Mouse (Mus musculus) heart, embryonic 14.5 days (tissue): Measurements from ENCODE around the gene Maml3. TPM values are rescaled to one million over a fixed set of nuclear protein-coding genes. Genes with fewer than 3 reads are reported as not detected.
A peak's percentile ranks its signal among the peaks of the same experiment; 100 is the strongest.

Experiments
- ATAC-seq: fragments of 200-750 bp; cut with Nextera tagmentation; 2 replicates; pipeline ENCODE4 v1.8.0; 2017; ENCODE audit warnings: low read depth, moderate TSS enrichment; ENCODE audit not compliant: insufficient number of reproducible peaks, insufficient read depth, low FRiP score
- H3K27ac ChIP-seq, 2 experiments: fragments of 200-500 bp in 1 of 2; fragments of 300-500 bp in 1 of 2; sonication (generic) in 1 of 2; replicated peaks in 1 of 2; 2 replicates each; pipeline ENCODE4 v1.5.1; 2012 to 2014; ENCODE audit warnings: low read depth in 2 of 2, low read length in 2 of 2, control low read depth in 1 of 2, mild to moderate bottlenecking in 1 of 2, mixed read lengths in 1 of 2; ENCODE audit not compliant: control insufficient read depth in 1 of 2, insufficient read depth in 1 of 2
- H3K27me3 ChIP-seq: fragments of 300-500 bp; sonication (generic); 2 replicates; pipeline ENCODE4 v1.6.1; 2014; ENCODE audit warnings: mild to moderate bottlenecking, low read length, control low read depth; ENCODE audit not compliant: control insufficient read depth, insufficient read depth
- H3K36me3 ChIP-seq: fragments of 300-500 bp; sonication (generic); 2 replicates; pipeline ENCODE4 v1.6.1; 2014; ENCODE audit warnings: mild to moderate bottlenecking, control low read depth, low read length, mixed read lengths; ENCODE audit not compliant: control insufficient read depth, insufficient read depth
- H3K4me1 ChIP-seq, 2 experiments: fragments of 200-500 bp in 1 of 2; fragments of 300-500 bp in 1 of 2; sonication (generic) in 1 of 2; 2 replicates each; pipeline ENCODE4 v1.6.1; 2012 to 2014; ENCODE audit warnings: low read length in 2 of 2, control low read depth in 1 of 2, mixed read lengths in 1 of 2; ENCODE audit not compliant: control insufficient read depth in 2 of 2, insufficient read depth in 2 of 2
- H3K4me2 ChIP-seq: fragments of 300-500 bp; sonication (generic); 2 replicates; pipeline ENCODE4 v1.6.1; 2014; ENCODE audit warnings: mild to moderate bottlenecking, low read length
- H3K4me3 ChIP-seq, 2 experiments: fragments of 200-500 bp in 1 of 2; fragments of 300-500 bp in 1 of 2; sonication (generic) in 1 of 2; 2 replicates each; pipeline ENCODE4 v1.5.1; 2012 to 2014; ENCODE audit warnings: low read length in 2 of 2, mild to moderate bottlenecking in 2 of 2, control low read depth in 1 of 2, low read depth in 1 of 2, moderate library complexity in 1 of 2; ENCODE audit not compliant: control insufficient read depth in 1 of 2, insufficient read depth in 1 of 2
- H3K9ac ChIP-seq: fragments of 300-500 bp; sonication (generic); 2 replicates; pipeline ENCODE4 v1.6.1; 2014; ENCODE audit warnings: mild to moderate bottlenecking, low read length
- H3K9me3 ChIP-seq: fragments of 300-500 bp; sonication (generic); 2 replicates; pipeline ENCODE4 v1.6.1; 2016; ENCODE audit warnings: low read length, control low read depth; ENCODE audit not compliant: control insufficient read depth
- WGBS: fragments of 180-500 bp; shearing (Covaris S2); extraction: QIAGEN DNeasy Blood & Tissue Kit; methylation state at CpG from one replicate; pipeline ENCODE4 v1.1.7; 2014; 5-methylcytosine and 5-hydroxymethylcytosine counted together
- polyA plus RNA-seq: library from polyadenylated mRNA; unstranded; fragments of >200 nt; fragmentation: Nextera tagmentation; extraction: Ambion mirVana; gene quantifications from 2 replicates; pipeline ENCODE4 v1.2.1, GENCODE M21; 2014

Gene Maml3
- polyA plus RNA-seq, 1 experiment from 2014 or later, result 2.9 TPM

DNA sequence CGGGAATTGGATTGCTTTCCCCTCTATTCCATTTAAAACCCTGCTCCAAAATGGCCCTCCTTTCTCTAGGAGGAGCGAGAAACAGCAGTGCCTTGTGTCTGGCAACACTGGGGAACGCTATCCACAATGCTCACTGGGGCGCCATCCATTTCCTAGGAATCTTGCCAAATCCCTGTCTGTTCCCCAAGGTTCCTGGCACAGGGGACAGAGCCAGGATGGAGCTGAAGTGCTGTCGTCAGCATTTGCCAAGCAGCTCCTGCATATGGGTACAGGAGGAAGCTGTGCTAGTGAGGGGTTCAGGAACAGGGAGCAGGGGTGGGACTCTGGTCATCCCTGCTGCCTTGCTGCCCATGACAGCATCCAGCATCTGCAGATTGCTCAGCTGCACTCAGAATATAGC lies 215.1 kb downstream of the Maml3 start:
- Histone ChIP-seq H3K9me3 (no peaks in the 10 kb centered on the region), H3K36me3 (no peaks in the 10 kb centered on the region), H3K4me3 (no peak overlapping the region), H3K4me1 (peaks cover 10 to 24% of the 10 kb centered on the region in 2 experiments), H3K9ac (no peak overlapping the region), H3K27ac (no peak overlapping the region), H3K4me2 (no peak overlapping the region), H3K27me3 (no peaks in the 10 kb centered on the region)
- ATAC-seq, result 0 out of 2 replicates have a peak, but pooled peaks have one; percentile 54
- WGBS, result 55% methylated on average over 5 of the region's 5 CpGs

DNA sequence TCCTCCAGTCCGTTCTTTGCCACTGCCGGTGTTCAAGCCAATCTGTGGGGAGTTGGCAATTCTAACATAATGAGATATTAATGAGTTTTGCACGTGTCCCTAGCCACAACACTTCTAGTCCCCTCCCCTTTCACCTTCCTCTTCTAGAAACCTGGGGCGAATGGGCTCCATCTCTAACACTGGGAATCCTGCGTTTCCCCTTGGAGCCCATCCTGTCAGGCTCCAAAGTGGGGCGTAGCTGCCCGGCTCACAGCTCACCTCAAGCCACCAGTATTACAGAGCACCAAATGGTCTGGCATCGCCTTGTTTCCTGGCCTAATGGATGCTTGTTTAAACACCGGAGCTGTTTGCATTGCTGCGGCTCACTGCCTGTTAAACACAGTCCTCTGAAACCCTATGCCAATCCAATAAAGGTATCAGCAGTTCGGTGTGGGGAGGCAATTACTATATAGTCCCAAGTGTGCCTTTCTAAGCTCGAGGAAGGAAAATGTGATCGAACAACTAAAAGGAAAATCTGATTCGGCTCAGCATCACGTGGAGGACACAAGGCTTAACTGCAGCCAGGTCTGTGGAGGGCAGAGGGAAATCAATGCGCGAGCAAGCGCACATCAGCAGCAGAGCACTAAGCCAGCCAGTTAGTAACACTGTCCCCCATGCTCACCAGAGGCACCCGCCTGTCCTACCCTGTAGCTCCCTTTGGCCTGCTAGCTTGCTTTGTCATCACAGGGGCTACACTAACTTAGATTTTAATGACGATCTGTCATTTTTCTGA lies 216.0 kb downstream of the Maml3 start:
- H3K9me3 ChIP-seq, result no peaks in the 10 kb centered on the region
- no peaks in the 10 kb centered on the region for H3K36me3 ChIP-seq
- H3K4me1 ChIP-seq, result peaks cover 10 to 24% of the 10 kb centered on the region in 2 experiments
- peak overlapping the region; percentile 3; the same call in 1 of the 2 replicates for H3K9ac ChIP-seq
- H3K27ac ChIP-seq, result no peak overlapping the region
- 15% methylated on average over 20 of the region's 20 CpGs for WGBS
- H3K4me3 ChIP-seq, result peak overlapping the region in 1 of 2 experiments; percentile 18; a peak in 3 of 4 replicates
- no peaks in the 10 kb centered on the region; the same call in 1 of the 2 replicates for H3K27me3 ChIP-seq
- H3K4me2 ChIP-seq, result peak overlapping the region; percentile 62
- no peak for ATAC-seq

DNA sequence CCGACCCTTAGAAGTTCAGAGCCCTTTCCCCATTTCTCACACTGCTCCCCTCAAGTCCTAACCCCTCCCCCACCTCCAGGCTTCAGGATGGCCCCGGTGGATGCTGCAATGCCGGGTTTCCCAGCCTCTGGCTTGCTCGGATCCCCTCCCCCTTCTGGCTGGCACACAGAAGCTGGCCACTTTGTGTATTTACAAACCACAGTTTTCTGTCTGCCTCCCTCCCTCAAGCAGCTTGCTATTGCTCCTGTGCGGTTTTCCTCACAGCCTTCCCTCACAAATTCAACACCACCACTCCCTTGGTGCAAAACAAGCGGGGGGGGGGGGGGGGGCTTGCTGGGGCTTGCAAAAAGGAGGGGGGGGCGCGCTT lies 216.6 kb downstream of the Maml3 start:
- Histone ChIP-seq H3K27me3 (no peaks in the 10 kb centered on the region; the same call in 1 of the 2 replicates), H3K4me1 (peaks cover 10 to 24% of the 10 kb centered on the region in 2 experiments), H3K27ac (no peak overlapping the region), H3K4me2 (peak overlapping the region; percentile 62), H3K36me3 (no peaks in the 10 kb centered on the region), H3K9me3 (no peaks in the 10 kb centered on the region), H3K9ac (peak overlapping the region; percentile 3; the same call in 1 of the 2 replicates), H3K4me3 (peak overlapping the region in 1 of 2 experiments; percentile 18; a peak in 2 of 4 replicates)
- WGBS, result 3% methylated on average over 7 of the region's 8 CpGs
- no peak for ATAC-seq

DNA sequence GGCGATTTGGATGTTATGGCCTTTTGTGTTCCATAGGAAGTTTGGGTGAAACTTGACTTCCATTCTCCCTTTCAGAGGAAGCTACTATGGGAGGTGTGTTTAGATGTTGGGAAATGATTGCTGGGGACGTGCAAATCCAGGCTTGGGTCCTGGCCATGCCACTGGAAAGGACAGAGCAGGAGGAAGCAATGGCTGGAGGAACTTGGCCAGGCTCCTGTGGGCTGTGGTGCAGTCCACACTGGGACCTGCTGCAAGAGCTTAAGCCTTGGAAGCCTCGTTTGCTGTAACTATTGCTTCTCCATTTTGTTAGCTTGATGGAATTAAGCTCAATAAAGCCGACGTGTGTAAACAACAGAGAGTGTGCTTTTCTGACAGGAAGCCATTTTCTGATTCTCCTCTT lies 219.0 kb downstream of the Maml3 start:
- Histone ChIP-seq H3K4me1 (peaks cover 19 to 39% of the 10 kb centered on the region in 2 experiments), H3K9me3 (no peaks in the 10 kb centered on the region), H3K27me3 (no peaks in the 10 kb centered on the region; the same call in 1 of the 2 replicates), H3K36me3 (no peaks in the 10 kb centered on the region), H3K4me2 (no peak overlapping the region), H3K9ac (no peak overlapping the region), H3K27ac (no peak overlapping the region), H3K4me3 (no peak overlapping the region)
- WGBS, result 83% methylated on average over 5 of the region's 5 CpGs
- ATAC-seq, result no peak

DNA sequence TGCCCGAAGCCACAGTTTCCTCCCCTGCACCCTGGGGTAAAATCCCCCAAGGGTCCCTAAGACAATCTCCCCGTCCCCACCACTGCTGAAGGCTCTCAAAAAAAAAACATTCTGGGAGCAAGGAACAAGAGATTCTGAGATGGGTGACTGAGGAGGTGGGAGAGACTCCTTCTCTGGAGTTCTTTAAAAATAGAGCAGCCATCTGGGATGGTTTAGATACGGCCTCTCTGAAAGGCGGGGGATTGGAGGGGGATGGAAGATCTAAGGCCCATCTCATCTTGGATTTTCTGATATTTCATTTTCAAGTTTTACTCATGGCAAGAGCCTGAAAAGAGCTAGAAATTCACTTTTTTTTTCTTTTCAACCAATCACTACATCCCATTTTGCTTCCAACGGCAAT lies 219.4 kb downstream of the Maml3 start:
- Histone ChIP-seq H3K4me2 (no peak overlapping the region), H3K4me1 (peaks cover 19 to 44% of the 10 kb centered on the region in 2 experiments), H3K9ac (no peak overlapping the region), H3K27me3 (no peaks in the 10 kb centered on the region; the same call in 1 of the 2 replicates), H3K36me3 (no peaks in the 10 kb centered on the region), H3K9me3 (no peaks in the 10 kb centered on the region), H3K27ac (no peak overlapping the region), H3K4me3 (no peak overlapping the region)
- ATAC-seq, result no peak
- 86% methylated on average over 5 of the region's 5 CpGs for WGBS

DNA sequence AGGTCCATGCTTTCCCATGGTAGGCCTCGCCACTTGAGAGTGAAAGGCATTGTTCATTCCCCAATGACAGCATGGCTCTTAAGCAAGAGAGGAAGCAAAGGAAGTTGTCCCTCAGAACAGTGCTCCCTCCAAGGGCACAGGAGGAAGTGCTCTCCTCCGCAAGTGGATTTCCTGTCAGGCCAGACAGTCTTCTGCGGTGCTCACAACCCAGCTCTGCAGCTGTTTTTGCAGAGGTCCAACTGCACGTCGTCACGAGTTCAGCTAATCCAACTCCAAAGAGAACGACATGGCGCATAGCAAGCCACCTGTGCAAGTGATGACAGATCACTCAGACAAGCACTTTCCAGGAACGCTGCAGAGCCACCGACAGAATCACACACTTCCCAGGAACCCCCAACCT lies 222.9 kb downstream of the Maml3 start:
- H3K9me3 ChIP-seq, result no peaks in the 10 kb centered on the region
- peak; percentile 26; the same call in 1 of the 2 replicates for ATAC-seq
- H3K27me3 ChIP-seq, result no peaks in the 10 kb centered on the region; the same call in 1 of the 2 replicates
- no peaks in the 10 kb centered on the region for H3K36me3 ChIP-seq
- no peak overlapping the region for H3K4me3 ChIP-seq
- H3K9ac ChIP-seq, result no peak overlapping the region
- peak overlapping the region; percentile 34 for H3K4me2 ChIP-seq
- H3K27ac ChIP-seq, result peak overlapping the region; percentile 35 to 40; a peak in 1 of 4 replicates
- 9% methylated on average over 10 of the region's 10 CpGs for WGBS
- H3K4me1 ChIP-seq, result peaks cover 13 to 24% of the 10 kb centered on the region in 2 experiments

DNA sequence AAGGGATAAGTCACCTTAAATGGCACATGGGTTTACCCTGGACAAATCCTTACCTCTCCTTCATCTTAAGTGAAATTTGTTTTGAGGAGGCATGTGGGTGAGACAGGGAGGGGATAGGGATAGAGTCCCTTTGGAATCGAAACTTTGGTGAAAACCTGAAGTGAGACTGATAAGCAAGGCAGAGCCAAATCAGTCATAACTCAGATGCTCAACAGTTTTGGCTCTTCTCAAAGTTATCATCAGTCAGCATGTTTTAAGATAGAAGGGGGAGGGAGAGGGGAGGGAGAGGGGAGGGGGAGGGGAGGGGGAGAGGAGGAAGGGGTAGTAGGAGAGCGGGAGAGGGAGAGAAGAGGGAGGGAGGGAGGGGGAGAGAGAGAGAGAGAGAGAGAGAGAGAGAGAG lies 223.5 kb downstream of the Maml3 start:
- Histone ChIP-seq H3K4me1 (peaks cover 13 to 24% of the 10 kb centered on the region in 2 experiments), H3K9ac (no peak overlapping the region), H3K36me3 (no peaks in the 10 kb centered on the region), H3K27me3 (no peaks in the 10 kb centered on the region; the same call in 1 of the 2 replicates), H3K27ac (peak overlapping the region in 1 of 2 experiments; percentile 35; a peak in 1 of 4 replicates), H3K9me3 (no peaks in the 10 kb centered on the region), H3K4me2 (no peak overlapping the region), H3K4me3 (no peak overlapping the region)
- ATAC-seq, result no peak
- WGBS, result 38% methylated on average over 2 of the region's 2 CpGs
